Mouse (Mus musculus): ENCODE measurements around the gene Zdhhc18. TPM values are rescaled to one million over a fixed set of nuclear protein-coding genes. Genes with fewer than 3 reads are reported as not detected.

Zdhhc18 gene
- polyA plus RNA-seq, 1 experiment from 2014 or later, result 4.5 TPM

DNA sequence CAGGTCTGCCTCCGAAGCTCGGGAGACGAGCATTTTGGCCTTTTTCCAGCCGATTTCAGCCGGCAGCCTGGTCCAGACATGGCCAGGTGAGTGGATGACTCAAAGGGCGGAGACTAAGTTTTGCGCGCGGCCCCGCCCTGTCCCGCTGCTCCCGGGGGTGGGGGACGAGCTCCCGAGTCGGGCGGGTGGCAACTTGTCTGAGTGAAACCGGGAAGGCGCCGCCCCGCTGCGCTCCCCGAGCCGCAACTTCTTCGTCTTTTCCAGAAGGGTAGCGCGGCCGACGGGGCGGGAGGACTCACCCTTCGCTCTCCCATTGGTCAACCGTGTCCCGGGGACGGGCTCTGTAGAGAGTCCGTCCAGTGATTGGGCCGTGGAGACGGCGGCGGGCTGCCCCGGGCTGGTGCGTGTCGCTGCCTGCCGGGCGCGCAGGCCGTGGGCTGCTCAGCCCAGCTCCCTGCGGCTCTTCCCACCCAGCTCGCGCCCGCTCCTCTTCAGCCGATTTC, 50.3 kb downstream of the Zdhhc18 start:
- H3K27me3 ChIP-seq, result peaks cover 53% of the 10 kb centered on the region
- peaks cover 10% of the 10 kb centered on the region for H3K36me3 ChIP-seq
- H3K4me2 ChIP-seq (replicated peaks), result peak overlapping the region; percentile 73
- peak; percentile 96 for ATAC-seq (ENCODE audit: insufficient number of reproducible peaks, insufficient read depth, low FRiP score, low TSS enrichment)
- peaks cover 4% of the 10 kb centered on the region; the same call in 1 of the 2 replicates for H3K4me1 ChIP-seq
- H3K9ac ChIP-seq, result peak overlapping the region; percentile 53
- no peaks in the 10 kb centered on the region for H3K9me3 ChIP-seq
- H3K4me3 ChIP-seq, result peak overlapping the region; percentile 44
- under 1% methylated on average over 50 of the region's 50 CpGs for WGBS
- H3K27ac ChIP-seq, result peak overlapping the region; percentile 63; the same call in 1 of the 2 replicates

DNA sequence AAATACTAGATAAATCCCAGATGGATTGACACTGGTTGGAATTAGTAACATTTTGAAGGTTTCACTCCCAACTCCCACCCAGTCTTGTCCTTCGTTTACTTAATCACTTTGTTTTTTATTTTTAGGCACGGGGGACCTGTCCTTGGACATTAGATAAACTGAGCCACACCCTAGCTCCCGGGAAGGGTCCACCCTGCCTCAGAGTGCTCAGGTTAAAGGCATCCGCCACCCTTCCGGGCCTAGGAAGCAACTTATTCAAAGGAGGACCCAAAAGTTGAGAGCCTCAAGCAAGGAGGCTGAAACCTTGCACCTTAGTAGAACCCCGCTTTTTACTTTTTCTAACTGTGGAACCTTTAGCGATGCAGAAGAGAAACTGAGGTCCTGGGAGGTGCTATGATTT, 50.8 kb downstream of the Zdhhc18 start:
- Histone ChIP-seq H3K9ac (peak overlapping the region; percentile 53), H3K36me3 (peaks cover 8% of the 10 kb centered on the region), H3K27ac (0 out of 2 replicates have a peak overlapping the region, but pooled peaks have one; percentile 31), H3K4me2 (replicated peaks) (peak overlapping the region; percentile 73), H3K27me3 (peaks cover 53% of the 10 kb centered on the region), H3K4me1 (peaks cover 4% of the 10 kb centered on the region; the same call in 1 of the 2 replicates), H3K4me3 (peak overlapping the region; percentile 44), H3K9me3 (no peaks in the 10 kb centered on the region)
- 26% methylated on average over 7 of the region's 7 CpGs for WGBS
- ATAC-seq (ENCODE audit: insufficient number of reproducible peaks, insufficient read depth, low FRiP score, low TSS enrichment), result no peak

DNA sequence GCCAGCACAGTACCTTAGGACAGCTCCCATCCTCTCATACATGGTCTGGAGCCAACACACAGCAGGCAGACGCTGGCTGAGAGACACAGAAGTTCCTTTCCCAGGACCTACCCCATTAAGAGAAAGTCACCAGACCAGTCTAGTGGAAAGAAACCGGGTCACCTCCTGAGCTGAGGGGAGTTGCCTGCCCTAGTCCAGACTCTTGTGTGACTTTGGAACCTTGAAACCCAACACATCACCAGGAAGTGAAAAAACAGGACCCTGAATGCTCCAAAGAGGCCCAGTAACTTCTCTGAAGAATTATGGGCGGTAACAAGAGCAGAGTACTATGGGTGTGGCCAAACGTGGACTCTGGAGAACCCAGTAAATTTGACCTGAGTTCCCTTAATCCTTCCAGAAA, 51.3 kb downstream of the Zdhhc18 start:
- H3K27ac ChIP-seq, result no peak overlapping the region
- peaks cover 4% of the 10 kb centered on the region; the same call in 1 of the 2 replicates for H3K4me1 ChIP-seq
- no peaks in the 10 kb centered on the region for H3K9me3 ChIP-seq
- no peak overlapping the region for H3K4me2 ChIP-seq (replicated peaks)
- ATAC-seq (ENCODE audit: insufficient number of reproducible peaks, insufficient read depth, low FRiP score, low TSS enrichment), result no peak
- H3K4me3 ChIP-seq, result no peak overlapping the region
- peaks cover 3% of the 10 kb centered on the region for H3K36me3 ChIP-seq
- H3K9ac ChIP-seq, result no peak overlapping the region
- peaks cover 53% of the 10 kb centered on the region for H3K27me3 ChIP-seq
- WGBS, result 40% methylated on average over 4 of the region's 4 CpGs

DNA sequence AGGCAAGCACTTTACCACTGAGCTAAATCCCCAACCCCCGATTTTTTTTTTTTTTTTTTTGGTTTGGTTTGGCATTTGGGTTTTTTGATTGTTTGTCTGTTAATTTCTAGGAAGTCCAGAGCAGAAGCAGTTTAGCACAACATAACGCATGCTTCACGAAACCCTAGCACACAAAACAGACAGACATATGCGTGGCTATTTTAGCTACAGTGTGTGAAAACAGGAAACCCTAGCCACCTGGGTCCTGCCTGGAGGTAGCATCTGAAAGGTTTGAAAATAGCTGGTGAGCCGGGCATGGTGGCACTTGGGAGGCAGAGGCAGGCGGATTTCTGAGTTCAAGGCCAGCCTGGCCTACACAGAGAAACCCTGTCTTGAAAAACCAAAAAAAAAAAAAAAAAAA, 53.9 kb downstream of the Zdhhc18 start:
- H3K4me1 ChIP-seq, result peaks cover 4% of the 10 kb centered on the region; the same call in 1 of the 2 replicates
- no peak overlapping the region for H3K4me2 ChIP-seq (replicated peaks)
- peaks cover 28% of the 10 kb centered on the region for H3K27me3 ChIP-seq
- H3K36me3 ChIP-seq, result peaks cover 8% of the 10 kb centered on the region
- no peak for ATAC-seq (ENCODE audit: insufficient number of reproducible peaks, insufficient read depth, low FRiP score, low TSS enrichment)
- no peak overlapping the region for H3K4me3 ChIP-seq
- no peak overlapping the region for H3K27ac ChIP-seq
- WGBS, result 79% methylated on average over 6 of the region's 6 CpGs
- no peak overlapping the region for H3K9ac ChIP-seq
- H3K9me3 ChIP-seq, result no peaks in the 10 kb centered on the region

DNA sequence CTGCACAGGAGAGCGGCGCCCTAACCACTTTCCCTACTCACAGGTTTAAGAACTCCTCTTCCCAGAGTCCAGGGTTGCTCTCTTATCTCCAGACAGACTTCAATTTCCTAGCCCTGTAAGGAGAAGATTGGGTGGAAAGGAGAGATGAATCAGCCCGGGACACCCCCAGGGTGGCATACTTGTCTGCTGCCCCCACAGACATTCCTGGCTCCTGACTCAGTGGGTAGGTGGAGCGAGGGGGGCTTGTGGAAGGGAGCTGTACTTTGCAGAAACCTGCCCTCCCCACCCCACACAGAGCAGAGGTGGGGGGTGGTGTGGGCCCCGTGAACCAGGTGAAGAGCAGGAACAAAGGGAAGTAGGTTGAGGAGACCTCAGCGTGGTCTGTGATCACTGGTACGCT, 54.4 kb downstream of the Zdhhc18 start:
- ATAC-seq (ENCODE audit: insufficient number of reproducible peaks, insufficient read depth, low FRiP score, low TSS enrichment), result no peak
- WGBS, result 67% methylated on average over 7 of the region's 7 CpGs
- 0 out of 2 replicates have a peak overlapping the region, but pooled peaks have one; percentile 6 for H3K27ac ChIP-seq

DNA sequence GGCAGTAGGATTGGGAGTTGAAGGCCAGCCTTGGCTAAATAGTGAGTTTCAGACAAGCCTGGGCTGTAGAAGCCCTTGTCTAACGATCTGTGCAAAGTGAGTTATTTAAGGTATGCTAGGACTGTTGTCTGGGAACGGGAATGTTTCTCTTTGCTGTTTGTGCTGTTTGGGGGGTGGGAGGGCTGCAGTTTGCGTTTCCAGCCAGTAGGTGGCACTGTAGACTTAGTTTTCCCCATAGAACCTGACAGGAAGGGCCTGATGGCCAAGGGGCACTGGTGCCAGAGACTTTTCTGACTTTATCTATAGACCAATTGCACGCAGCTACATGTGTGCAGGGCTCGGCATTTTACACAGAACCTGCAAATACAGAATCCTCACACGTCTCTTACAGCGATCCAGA, 57.4 kb downstream of the Zdhhc18 start:
- Histone ChIP-seq H3K9me3 (no peaks in the 10 kb centered on the region), H3K4me2 (replicated peaks) (no peak overlapping the region), H3K36me3 (peaks cover 43% of the 10 kb centered on the region), H3K9ac (no peak overlapping the region), H3K4me1 (no peaks in the 10 kb centered on the region), H3K4me3 (no peak overlapping the region), H3K27me3 (no peaks in the 10 kb centered on the region), H3K27ac (no peak overlapping the region)
- ATAC-seq (ENCODE audit: insufficient number of reproducible peaks, insufficient read depth, low FRiP score, low TSS enrichment), result no peak
- WGBS, result 32% methylated on average over 7 of the region's 7 CpGs

More for the DNA sequence above, 54.4 kb downstream of the Zdhhc18 start:
- H3K9me3 ChIP-seq, result no peaks in the 10 kb centered on the region
- no peak overlapping the region for H3K4me2 ChIP-seq (replicated peaks)
- H3K27me3 ChIP-seq, result peaks cover 23% of the 10 kb centered on the region
- no peak overlapping the region for H3K4me3 ChIP-seq
- 0 out of 2 replicates have a peak overlapping the region, but pooled peaks have one; percentile 7 for H3K9ac ChIP-seq
- peaks cover 14% of the 10 kb centered on the region for H3K36me3 ChIP-seq
- peaks cover 4% of the 10 kb centered on the region; the same call in 1 of the 2 replicates for H3K4me1 ChIP-seq

DNA sequence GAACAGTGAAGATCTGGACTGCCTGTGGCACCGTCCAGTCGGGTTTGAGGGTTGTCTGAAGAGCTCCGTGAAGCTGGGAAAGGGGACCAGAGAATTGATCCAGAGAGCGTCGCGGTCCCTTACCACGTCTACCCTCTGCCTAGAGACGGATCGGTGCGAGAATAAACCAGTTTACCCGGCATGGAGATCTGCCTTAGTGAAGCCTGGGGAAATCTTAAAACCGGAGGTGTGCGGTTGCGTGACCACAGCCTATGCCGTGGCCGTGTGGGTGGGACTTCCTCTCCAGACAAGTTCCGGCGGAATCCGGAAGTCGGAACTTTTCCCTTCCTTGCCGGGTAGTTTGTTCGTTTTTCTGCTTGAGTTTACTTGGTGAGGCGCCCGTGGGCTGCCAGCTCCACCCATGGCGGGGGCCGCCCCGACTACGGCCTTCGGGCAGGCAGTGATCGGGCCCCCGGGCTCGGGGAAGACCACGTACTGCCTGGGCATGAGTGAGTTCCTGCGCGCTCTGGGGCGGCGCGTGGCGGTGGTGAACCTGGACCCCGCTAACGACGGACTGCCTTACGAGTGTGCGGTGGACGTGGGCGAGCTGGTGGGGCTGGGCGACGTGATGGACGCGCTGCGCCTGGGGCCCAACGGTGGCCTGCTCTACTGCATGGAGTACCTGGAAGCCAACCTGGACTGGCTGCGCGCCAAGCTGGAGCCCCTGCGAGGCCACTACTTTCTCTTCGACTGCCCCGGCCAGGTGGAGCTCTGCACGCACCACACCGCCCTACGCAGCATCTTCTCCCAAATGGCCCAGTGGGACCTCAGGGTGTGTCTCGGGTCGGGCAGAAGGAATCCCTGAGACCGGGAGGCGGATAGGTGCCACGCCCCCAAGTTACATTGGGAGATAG, 65.6 kb downstream of the Zdhhc18 start, which contains the start of gene Gpn2:
TSS of gene Gpn2 (plus strand) at position 304 of the 893 bp plus-strand sequence.
- no peaks in the 10 kb centered on the region for H3K27me3 ChIP-seq
- H3K9me3 ChIP-seq, result no peaks in the 10 kb centered on the region
- peaks cover 10% of the 10 kb centered on the region; the same call in 1 of the 2 replicates for H3K4me1 ChIP-seq
- peak within 1 kb of the TSS; percentile 67 for H3K27ac ChIP-seq
- peak within 1 kb of the TSS; percentile 98 for H3K4me2 ChIP-seq (replicated peaks)
- peak within 1 kb of the TSS; percentile 82 for H3K9ac ChIP-seq
- peaks cover 61% of the 10 kb centered on the region for H3K36me3 ChIP-seq
- 1% methylated on average over 65 of the region's 65 CpGs for WGBS
- ATAC-seq (ENCODE audit: insufficient number of reproducible peaks, insufficient read depth, low FRiP score, low TSS enrichment), result peak; percentile 67; the same call in 1 of the 2 replicates
- peak within 1 kb of the TSS; percentile 86 for H3K4me3 ChIP-seq

DNA sequence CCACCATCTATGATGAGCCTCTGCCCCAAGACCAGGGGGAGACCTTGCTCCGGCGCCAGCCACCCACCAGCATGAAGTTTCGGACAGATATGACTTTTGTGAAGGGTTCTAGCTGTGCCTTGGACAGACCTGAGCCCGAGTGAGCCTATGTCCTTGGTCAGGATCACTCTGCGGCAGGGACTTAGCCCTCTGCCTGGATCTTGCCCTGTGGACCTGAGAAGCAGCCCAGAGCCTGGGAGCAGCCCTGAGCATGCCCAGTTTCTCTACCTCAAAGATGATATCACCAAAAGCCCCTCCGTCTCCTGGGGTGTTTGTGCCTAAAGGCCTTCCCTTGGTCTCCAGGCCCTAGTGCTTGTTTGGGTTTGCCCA, 66.3 kb downstream of the Zdhhc18 start:
- Histone ChIP-seq H3K9ac (peak overlapping the region; percentile 82), H3K4me3 (peak overlapping the region; percentile 86), H3K36me3 (peaks cover 61% of the 10 kb centered on the region), H3K9me3 (no peaks in the 10 kb centered on the region), H3K4me1 (peaks cover 10% of the 10 kb centered on the region; the same call in 1 of the 2 replicates), H3K4me2 (replicated peaks) (peak overlapping the region; percentile 98), H3K27ac (peak overlapping the region; percentile 67; the same call in 1 of the 2 replicates), H3K27me3 (no peaks in the 10 kb centered on the region)
- 58% methylated on average over 6 of the region's 6 CpGs for WGBS
- no peak for ATAC-seq (ENCODE audit: insufficient number of reproducible peaks, insufficient read depth, low FRiP score, low TSS enrichment)

DNA sequence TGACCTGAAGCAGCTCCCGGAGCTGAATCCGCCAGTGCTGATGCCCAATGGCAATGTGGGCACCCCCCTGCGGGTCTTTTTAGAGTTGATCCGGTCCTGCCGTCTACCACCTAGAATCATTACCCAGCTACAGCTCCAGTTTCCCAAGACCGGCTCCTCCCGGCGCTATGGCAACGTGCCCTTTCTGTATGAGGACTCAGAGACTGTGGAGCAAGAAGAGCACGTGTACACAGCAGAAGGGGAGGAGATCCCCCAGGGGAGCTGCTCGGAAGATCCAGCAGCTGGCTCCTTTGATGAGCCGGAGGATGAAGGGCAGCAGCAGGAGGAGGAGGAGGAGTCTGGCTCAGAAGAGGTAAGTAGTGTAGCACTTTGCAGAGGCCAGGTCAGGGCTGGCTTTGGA, 72.0 kb downstream of the Zdhhc18 start:
- H3K4me3 ChIP-seq, result no peak overlapping the region
- WGBS, result 71% methylated on average over 12 of the region's 12 CpGs
- H3K9ac ChIP-seq, result 0 out of 2 replicates have a peak overlapping the region, but pooled peaks have one; percentile 10
- H3K36me3 ChIP-seq, result peaks cover 41% of the 10 kb centered on the region
- H3K4me1 ChIP-seq, result peaks cover 7% of the 10 kb centered on the region
- no peaks in the 10 kb centered on the region for H3K27me3 ChIP-seq
- H3K4me2 ChIP-seq (replicated peaks), result no peak overlapping the region
- no peak overlapping the region for H3K27ac ChIP-seq
- no peak for ATAC-seq (ENCODE audit: insufficient number of reproducible peaks, insufficient read depth, low FRiP score, low TSS enrichment)
- no peaks in the 10 kb centered on the region for H3K9me3 ChIP-seq

DNA sequence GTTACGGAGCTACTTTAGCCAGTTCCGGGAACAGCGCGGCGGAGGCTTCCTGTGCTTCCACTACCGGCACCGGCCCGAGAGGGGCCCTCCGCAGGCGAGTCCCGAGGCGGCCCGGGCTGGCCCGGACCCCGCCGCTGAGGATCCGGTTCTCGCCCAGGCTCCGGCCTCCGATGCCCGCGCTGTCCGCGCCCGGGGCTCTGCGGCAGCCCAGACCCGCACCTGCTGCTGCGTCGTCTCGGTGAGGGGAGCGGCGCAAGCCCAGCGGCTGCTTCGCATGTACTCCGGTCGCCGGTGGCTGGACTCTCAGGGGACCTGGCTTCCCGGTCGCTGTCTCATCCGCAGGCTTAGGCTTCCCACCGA, 75.1 kb downstream of the Zdhhc18 start:
- H3K4me2 ChIP-seq (replicated peaks), result peak overlapping the region; percentile 95
- WGBS, result under 1% methylated on average over 41 of the region's 41 CpGs
- H3K4me3 ChIP-seq, result peak overlapping the region; percentile 99
- H3K9ac ChIP-seq, result peak overlapping the region; percentile 92
- 0 out of 2 replicates have a peak, but pooled peaks have one; percentile 7 for ATAC-seq (ENCODE audit: insufficient number of reproducible peaks, insufficient read depth, low FRiP score, low TSS enrichment)
- no peaks in the 10 kb centered on the region for H3K9me3 ChIP-seq
- H3K4me1 ChIP-seq, result peaks cover 7% of the 10 kb centered on the region
- no peaks in the 10 kb centered on the region for H3K27me3 ChIP-seq
- peak overlapping the region; percentile 86; the same call in 1 of the 2 replicates for H3K27ac ChIP-seq
- peaks cover 20% of the 10 kb centered on the region for H3K36me3 ChIP-seq

DNA sequence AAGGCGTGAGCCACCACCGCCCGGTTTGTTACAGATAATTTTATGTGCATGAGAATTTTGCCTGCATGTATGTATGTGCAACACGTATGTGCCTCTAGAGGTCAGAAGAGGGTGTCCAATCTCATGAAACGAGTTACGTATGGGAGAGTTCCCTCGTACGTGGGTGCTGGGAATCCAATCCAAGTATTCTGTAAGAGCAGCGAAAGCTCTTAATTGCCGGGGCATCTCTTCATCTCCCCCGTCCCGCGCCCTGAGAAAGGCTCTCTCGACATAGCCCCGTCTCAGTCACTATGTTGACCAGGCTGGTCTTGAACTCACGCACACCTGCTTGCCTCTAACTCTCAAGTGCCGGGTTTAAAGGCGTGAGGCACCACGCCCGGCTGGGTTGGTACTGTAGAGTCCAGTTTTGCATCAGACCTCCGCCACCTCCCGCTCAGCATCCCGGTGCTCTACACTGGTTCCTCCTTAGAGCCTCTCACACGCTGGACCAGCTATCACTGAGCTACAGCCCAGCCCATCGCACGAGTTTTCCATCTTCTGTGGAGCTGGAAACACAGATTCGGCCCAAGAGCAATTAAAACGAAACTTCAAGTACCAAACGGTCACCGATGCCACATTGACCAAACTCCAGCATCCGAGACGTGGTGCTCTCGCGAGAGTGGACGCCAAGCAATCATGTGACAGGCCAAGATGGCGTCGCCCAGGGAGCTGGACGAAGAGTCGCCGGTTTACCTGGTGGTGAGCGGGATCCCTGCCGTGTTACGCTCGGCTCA, 75.7 kb downstream of the Zdhhc18 start, which contains the start of gene Gpatch3:
TSS of gene Gpatch3 (plus strand) at position 676 of the 773 bp plus-strand sequence.
- 7% methylated on average over 44 of the region's 44 CpGs for WGBS
- peak; percentile 77 for ATAC-seq (ENCODE audit: insufficient number of reproducible peaks, insufficient read depth, low FRiP score, low TSS enrichment)
- H3K4me3 ChIP-seq, result peak within 1 kb of the TSS; percentile 99

More for the DNA sequence above, 75.7 kb downstream of the Zdhhc18 start, which contains the start of gene Gpatch3:
- Histone ChIP-seq H3K9ac (peak within 1 kb of the TSS; percentile 92), H3K27me3 (no peaks in the 10 kb centered on the region), H3K4me1 (peaks cover 7% of the 10 kb centered on the region), H3K27ac (peak within 1 kb of the TSS; percentile 86), H3K36me3 (peaks cover 14% of the 10 kb centered on the region), H3K9me3 (no peaks in the 10 kb centered on the region), H3K4me2 (replicated peaks) (peak within 1 kb of the TSS; percentile 95)
